Mouse (Mus musculus) 416B (cell line): ENCODE results near the gene Tbc1d13.

Experiments used
- DNase-seq: peaks from one replicate; pipeline ENCODE4 v3.0.0; 2011; ENCODE audit warnings: low read depth

Gene Tbc1d13

GRCm38 (mm10) chr2:30133613-30134377, at the start of gene Tbc1d13:
Tbc1d13 (plus strand) TSS chr2:30133746.
- peak; percentile 98 for DNase-seq

GRCm38 (mm10) chr2:30084113-30084512, 49.4 kb upstream of the Tbc1d13 start:
- no peak for DNase-seq

GRCm38 (mm10) chr2:30084632-30085031, 48.9 kb upstream of the Tbc1d13 start:
- DNase-seq, result no peak

- DNase-seq, result peak; percentile 40
Observed at GRCm38 (mm10) chr2:30087310-30087709, 46.2 kb upstream of the Tbc1d13 start.

GRCm38 (mm10) chr2:30091521-30091920, 42.0 kb upstream of the Tbc1d13 start:
- DNase-seq, result no peak

- DNase-seq, result peak; percentile 36
Observed at GRCm38 (mm10) chr2:30092280-30092918, 41.1 kb upstream of the Tbc1d13 start.

- peak; percentile 100 for DNase-seq
Observed at GRCm38 (mm10) chr2:30093471-30094207, 39.9 kb upstream of the Tbc1d13 start, which contains the start of gene Zdhhc12. Zdhhc12 (minus strand) TSS chr2:30093648.

- peak; percentile 77 for DNase-seq
Observed at GRCm38 (mm10) chr2:30094208-30094588, 39.3 kb upstream of the Tbc1d13 start.

- DNase-seq, result peak; percentile 81
Observed at GRCm38 (mm10) chr2:30095882-30096527, 37.5 kb upstream of the Tbc1d13 start.

- peak; percentile 55 for DNase-seq
Observed at GRCm38 (mm10) chr2:30100214-30100613, 33.3 kb upstream of the Tbc1d13 start.

- DNase-seq, result peak; percentile 82
Observed at GRCm38 (mm10) chr2:30106364-30106763, 27.2 kb upstream of the Tbc1d13 start.

GRCm38 (mm10) chr2:30107646-30108045, 25.9 kb upstream of the Tbc1d13 start:
- DNase-seq, result no peak

GRCm38 (mm10) chr2:30108260-30108659, 25.3 kb upstream of the Tbc1d13 start:
- DNase-seq, result no peak

- DNase-seq, result no peak
Observed at GRCm38 (mm10) chr2:30111500-30111899, 22.0 kb upstream of the Tbc1d13 start.

GRCm38 (mm10) chr2:30112564-30112963, 21.0 kb upstream of the Tbc1d13 start:
- peak; percentile 93 for DNase-seq

GRCm38 (mm10) chr2:30119641-30120051, 13.9 kb upstream of the Tbc1d13 start:
- DNase-seq, result no peak

GRCm38 (mm10) chr2:30120269-30120668, 13.3 kb upstream of the Tbc1d13 start:
- no peak for DNase-seq

- no peak for DNase-seq
Observed at GRCm38 (mm10) chr2:30122766-30123165, 10.8 kb upstream of the Tbc1d13 start.

- no peak for DNase-seq
Observed at GRCm38 (mm10) chr2:30123729-30124471, 9.6 kb upstream of the Tbc1d13 start.

- DNase-seq, result peak; percentile 95
Observed at GRCm38 (mm10) chr2:30124472-30125274, 8.9 kb upstream of the Tbc1d13 start, which contains the start of gene Zer1. Zer1 (minus strand) TSS chr2:30124585.
